Mouse (Mus musculus) forebrain, embryonic 10.5 days (tissue): ENCODE data around the gene Ltbr. TPM values are rescaled to one million over a fixed set of nuclear protein-coding genes. Genes with fewer than 3 reads are reported as not detected.

Experiments used
- DNase-seq: peaks from one replicate; pipeline ENCODE4 v3.0.0-alpha.2; 2017; ENCODE audit warnings: low spot score; ENCODE audit errors: extremely low spot score
- H3K27ac ChIP-seq: fragments of 300-500 bp; sonication (generic); 2 replicates; pipeline ENCODE4 v1.5.1; 2016; ENCODE audit warnings: mild to moderate bottlenecking
- H3K27me3 ChIP-seq: fragments of 300-500 bp; sonication (generic); 2 replicates; pipeline ENCODE4 v1.6.1; 2016; ENCODE audit warnings: mild to moderate bottlenecking; ENCODE audit not compliant: poor library complexity, severe bottlenecking
- H3K36me3 ChIP-seq: fragments of 300-500 bp; sonication (generic); replicated peaks from 2 replicates; pipeline ENCODE4 v1.6.1; 2016; ENCODE audit warnings: mild to moderate bottlenecking, moderate library complexity
- H3K4me1 ChIP-seq: fragments of 300-500 bp; sonication (generic); 2 replicates; pipeline ENCODE4 v1.6.1; 2016
- H3K4me3 ChIP-seq: fragments of 300-500 bp; sonication (generic); 2 replicates; pipeline ENCODE4 v1.5.1; 2016; ENCODE audit warnings: mild to moderate bottlenecking, moderate library complexity
- H3K9me3 ChIP-seq: fragments of 300-500 bp; sonication (generic); 2 replicates; pipeline ENCODE4 v1.6.1; 2016; ENCODE audit warnings: mild to moderate bottlenecking, moderate library complexity
- WGBS: fragments of 180-500 bp; shearing (Covaris S2); methylation state at CpG from one replicate; pipeline ENCODE4 v1.1.7; 2016; 5-methylcytosine and 5-hydroxymethylcytosine counted together
- polyA plus RNA-seq: library from polyadenylated mRNA; unstranded; fragments of >200 nt; fragmentation: Nextera tagmentation; extraction: Ambion mirVana; gene quantifications from 2 replicates; pipeline ENCODE4 v1.2.1, GENCODE M21; 2016

Ltbr gene
- 16.1 and 17.2 TPM in 2 replicates for polyA plus RNA-seq

DNA sequence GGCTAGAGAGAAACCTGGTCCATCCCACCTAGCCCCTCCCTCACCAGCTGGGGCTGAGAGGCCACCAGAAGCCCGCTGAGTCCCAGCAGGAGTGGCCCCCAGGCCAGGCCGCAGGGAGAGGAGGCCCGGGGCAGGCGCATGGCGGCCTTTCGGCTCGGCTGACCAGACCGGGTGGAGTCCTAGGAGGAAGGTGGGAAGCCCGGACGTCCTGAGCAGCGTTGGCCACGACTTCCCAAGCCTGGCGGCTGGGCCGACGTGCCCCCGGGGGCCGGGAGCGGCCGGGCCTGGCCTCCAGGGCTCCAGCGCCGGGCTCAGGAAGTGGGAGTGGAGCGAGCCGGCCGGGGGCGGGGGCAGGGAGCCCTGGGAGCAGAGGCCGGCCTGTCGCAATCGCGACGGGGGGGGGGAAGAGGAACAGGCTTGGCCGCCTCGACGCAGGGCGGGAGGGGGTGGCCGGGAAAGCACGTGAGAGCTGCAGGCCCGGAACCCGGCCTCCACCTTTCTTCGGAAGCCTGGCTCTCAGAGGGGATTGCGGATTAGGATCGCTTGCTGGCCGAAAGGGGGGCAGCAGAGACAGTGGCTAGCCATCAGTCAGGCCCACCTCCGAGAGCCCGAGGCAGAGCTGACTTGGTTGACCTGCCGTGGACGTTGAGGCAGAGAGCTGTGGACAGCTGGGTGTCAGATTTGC lies at the start of gene Ltbr:
Gene Ltbr (minus strand): TSS at position 340 of the 685 bp plus-strand sequence.
- H3K27me3 ChIP-seq: peaks cover 48% of the 10 kb centered on the region
- H3K27ac ChIP-seq: peak within 1 kb of the TSS; percentile 91
- peak within 1 kb of the TSS; percentile 54 for H3K4me3 ChIP-seq
- no peaks in the 10 kb centered on the region for H3K9me3 ChIP-seq
- DNase-seq: peak; percentile 63
- H3K36me3 ChIP-seq: 0 out of 2 replicates have a peak, but pooled peaks cover 4% of the 10 kb centered on the region
- WGBS: 2% methylated on average over 42 of the region's 46 CpGs
- peaks cover 37% of the 10 kb centered on the region for H3K4me1 ChIP-seq

DNA sequence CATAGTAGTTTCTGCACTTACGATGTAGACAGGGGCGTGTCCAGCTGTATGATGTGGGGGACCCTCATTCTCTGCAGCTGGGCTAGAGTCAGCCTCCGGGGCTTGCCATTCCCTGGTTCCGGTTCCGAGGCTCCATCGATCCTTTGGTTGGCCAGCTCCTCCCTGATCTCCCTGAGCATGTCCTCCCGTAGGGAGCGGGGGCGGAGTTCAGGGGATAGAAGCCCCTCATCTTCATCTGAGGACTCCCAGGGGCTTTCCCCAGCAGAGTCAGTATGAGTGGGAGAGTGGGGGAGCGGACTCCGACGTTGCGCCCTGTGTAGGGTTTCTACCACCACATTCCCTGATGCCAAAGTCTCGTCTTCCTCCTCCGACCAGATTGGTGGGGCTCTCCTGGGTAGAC lies 49.3 kb upstream of the Ltbr start:
- peaks cover 32% of the 10 kb centered on the region for H3K36me3 ChIP-seq
- H3K4me3 ChIP-seq: peak overlapping the region; percentile 13
- no peak overlapping the region for H3K27ac ChIP-seq
- no peak for DNase-seq
- peaks cover 49% of the 10 kb centered on the region for H3K4me1 ChIP-seq
- H3K27me3 ChIP-seq: peaks cover 72% of the 10 kb centered on the region
- H3K9me3 ChIP-seq: no peaks in the 10 kb centered on the region
- WGBS: 14% methylated on average over 15 of the region's 15 CpGs

DNA sequence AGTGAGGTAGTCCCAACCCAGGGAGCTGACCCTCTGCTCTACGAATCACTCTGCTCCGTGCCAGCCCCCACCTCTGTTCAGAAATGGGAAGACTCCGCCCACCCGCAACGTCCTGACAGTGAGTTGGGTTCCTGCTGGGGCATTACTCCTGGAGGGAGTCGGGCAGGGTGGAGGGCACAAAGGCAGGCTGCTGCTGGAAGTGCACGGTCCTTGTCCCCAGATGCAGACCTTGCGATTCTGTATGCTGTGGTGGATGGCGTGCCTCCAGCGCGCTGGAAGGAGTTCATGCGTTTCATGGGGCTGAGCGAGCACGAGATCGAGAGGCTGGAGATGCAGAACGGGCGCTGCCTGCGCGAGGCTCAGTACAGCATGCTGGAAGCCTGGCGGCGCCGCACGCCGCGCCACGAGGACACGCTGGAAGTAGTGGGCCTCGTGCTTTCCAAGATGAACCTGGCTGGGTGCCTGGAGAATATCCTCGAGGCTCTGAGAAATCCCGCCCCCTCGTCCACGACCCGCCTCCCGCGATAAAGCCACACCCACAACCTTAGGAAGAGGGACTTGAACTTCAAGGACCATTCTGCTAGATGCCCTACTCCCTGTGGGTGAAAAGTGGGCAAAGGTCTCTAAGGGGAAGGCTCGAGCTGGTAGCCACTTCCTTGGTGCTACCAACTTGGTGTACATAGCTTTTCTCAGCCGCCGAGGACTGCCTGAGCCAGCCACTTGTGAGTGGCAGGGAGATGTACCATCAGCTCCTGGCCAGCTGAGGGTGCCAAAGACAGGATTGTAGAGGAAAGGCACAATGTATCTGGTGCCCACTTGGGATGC lies 48.0 kb upstream of the Ltbr start:
- 15% methylated on average over 38 of the region's 38 CpGs for WGBS
- H3K36me3 ChIP-seq: peaks cover 43% of the 10 kb centered on the region
- H3K27ac ChIP-seq: peak overlapping the region; percentile 44; the same call in 1 of the 2 replicates
- DNase-seq: no peak
- H3K9me3 ChIP-seq: no peaks in the 10 kb centered on the region
- H3K4me1 ChIP-seq: peaks cover 44% of the 10 kb centered on the region
- H3K27me3 ChIP-seq: peaks cover 71% of the 10 kb centered on the region
- peak overlapping the region; percentile 40 for H3K4me3 ChIP-seq

DNA sequence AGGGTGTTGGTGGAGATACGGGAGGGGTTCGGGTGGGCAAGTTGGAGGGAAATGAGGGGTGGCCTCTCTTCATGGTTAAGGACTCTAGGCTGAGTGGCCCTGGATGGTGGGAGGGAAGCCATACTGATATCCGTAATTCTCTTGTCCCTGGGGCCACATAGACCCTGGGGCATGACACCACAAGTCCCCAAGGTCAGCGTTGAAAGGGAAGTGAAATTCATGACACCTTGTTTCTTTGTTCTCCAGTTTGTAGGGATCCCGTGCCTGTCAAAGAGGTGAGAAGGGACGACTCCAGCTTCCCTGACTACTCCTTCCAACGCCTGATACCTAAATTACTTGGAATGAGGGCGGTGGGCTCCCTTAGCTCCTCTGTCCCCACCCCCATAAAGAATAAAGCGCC lies 47.2 kb upstream of the Ltbr start:
- Histone ChIP-seq H3K27me3 (peaks cover 69% of the 10 kb centered on the region), H3K36me3 (peaks cover 43% of the 10 kb centered on the region), H3K27ac (no peak overlapping the region), H3K9me3 (no peaks in the 10 kb centered on the region), H3K4me3 (no peak overlapping the region), H3K4me1 (peaks cover 50% of the 10 kb centered on the region)
- WGBS: 51% methylated on average over 9 of the region's 9 CpGs
- DNase-seq: no peak

DNA sequence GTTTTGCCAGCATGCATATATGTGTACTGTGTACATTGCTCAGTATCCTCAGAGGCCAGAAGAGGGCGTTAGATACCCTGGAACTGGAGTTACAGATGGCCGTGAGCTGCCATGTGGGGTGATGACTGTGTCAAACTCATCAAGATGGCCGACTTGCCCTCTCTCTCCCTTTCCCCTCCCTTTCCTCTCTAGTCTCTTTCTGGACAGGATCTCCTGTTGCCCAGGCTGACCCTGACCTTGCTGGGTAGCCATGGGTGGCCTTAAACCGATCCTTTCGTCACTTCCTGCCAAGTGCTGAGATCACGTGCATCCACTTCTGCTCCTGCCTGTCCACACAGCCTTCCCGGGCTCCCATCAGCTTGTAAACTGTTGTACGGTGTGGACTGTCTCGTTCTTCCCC lies 46.3 kb upstream of the Ltbr start:
- Histone ChIP-seq H3K9me3 (no peaks in the 10 kb centered on the region), H3K36me3 (peaks cover 43% of the 10 kb centered on the region), H3K4me1 (peaks cover 59% of the 10 kb centered on the region), H3K27ac (no peak overlapping the region), H3K27me3 (peaks cover 67% of the 10 kb centered on the region), H3K4me3 (no peak overlapping the region)
- no peak for DNase-seq
- WGBS: 58% methylated on average over 9 of the region's 9 CpGs

DNA sequence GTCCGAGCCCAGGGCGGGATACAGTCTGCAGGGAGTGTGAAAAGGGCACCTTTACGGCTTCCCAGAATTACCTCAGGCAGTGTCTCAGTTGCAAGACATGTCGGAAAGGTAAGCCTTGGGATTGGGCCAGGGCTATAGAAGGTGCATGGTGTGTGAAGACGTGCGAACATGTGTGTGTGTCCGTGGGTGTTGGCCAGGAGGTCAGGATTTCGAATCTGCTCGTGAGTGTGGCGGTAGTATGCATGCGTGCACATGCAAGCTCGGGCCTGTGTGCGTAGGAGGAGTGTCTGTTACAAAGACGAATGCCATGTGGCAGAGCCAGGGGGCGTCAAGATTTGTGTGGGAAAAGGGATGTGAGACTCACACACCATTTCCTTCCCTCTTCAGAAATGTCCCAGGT lies 43.6 kb upstream of the Ltbr start:
- Histone ChIP-seq H3K27me3 (peaks cover 54% of the 10 kb centered on the region), H3K4me1 (peaks cover 62% of the 10 kb centered on the region), H3K27ac (no peak overlapping the region), H3K36me3 (peaks cover 43% of the 10 kb centered on the region), H3K9me3 (no peaks in the 10 kb centered on the region), H3K4me3 (no peak overlapping the region)
- DNase-seq: no peak
- 91% methylated on average over 15 of the region's 15 CpGs for WGBS

DNA sequence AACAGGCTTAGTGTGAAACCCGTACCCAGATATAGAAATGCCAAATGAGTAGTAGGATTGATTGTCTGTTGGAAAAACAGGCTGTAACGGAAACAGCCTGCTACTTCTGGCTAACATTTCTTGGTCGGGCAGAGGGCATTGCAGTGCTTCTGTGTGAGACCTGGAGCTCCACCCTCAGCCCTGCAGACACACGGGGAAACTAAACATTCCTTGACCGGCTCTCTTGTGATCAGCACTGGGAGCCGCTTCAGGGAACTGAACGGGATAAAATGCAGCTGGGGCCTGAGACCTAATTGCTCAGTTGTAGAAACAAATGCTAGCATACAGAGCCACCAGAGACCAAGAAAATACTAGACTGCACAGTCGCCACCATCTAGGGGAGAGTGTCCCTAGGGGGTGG lies 42.6 kb upstream of the Ltbr start:
- no peaks in the 10 kb centered on the region for H3K9me3 ChIP-seq
- H3K4me1 ChIP-seq: peaks cover 60% of the 10 kb centered on the region
- no peak overlapping the region for H3K4me3 ChIP-seq
- H3K27ac ChIP-seq: no peak overlapping the region
- WGBS: 55% methylated on average over 8 of the region's 8 CpGs
- H3K27me3 ChIP-seq: peaks cover 53% of the 10 kb centered on the region
- DNase-seq: no peak
- peaks cover 37% of the 10 kb centered on the region for H3K36me3 ChIP-seq

DNA sequence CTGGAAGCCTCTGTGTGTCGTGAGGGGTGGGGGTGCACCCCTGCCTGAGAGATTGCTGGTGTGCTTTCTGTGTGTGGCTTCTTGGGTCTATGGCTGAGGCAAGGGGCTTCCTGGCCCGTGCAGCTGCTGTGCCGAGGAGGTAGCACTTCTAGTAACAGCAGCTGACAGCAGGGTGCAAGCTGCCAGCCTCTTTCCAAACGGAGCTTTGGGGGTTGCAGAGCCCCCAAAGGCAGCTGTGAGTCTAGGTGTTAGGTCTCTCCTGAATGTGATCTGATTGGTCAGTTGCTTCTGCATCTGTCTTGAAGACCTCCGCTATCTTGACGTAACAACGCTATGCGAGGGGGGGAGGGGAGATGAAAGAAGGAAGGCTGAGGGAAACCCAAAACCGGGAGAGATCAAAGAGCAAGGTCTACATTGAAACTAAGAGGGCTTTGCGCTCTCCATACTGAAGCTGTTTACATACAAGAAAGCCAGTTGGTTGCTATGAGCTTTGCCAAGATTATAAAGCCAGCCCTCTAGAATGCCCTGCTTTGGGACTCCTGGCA lies 41.6 kb upstream of the Ltbr start:
- 8% methylated on average over 10 of the region's 10 CpGs for WGBS
- no peak for DNase-seq
- Histone ChIP-seq H3K4me1 (peaks cover 60% of the 10 kb centered on the region), H3K27ac (peak overlapping the region; percentile 68), H3K36me3 (peaks cover 29% of the 10 kb centered on the region), H3K9me3 (no peaks in the 10 kb centered on the region), H3K4me3 (peak overlapping the region; percentile 32), H3K27me3 (peaks cover 53% of the 10 kb centered on the region)

DNA sequence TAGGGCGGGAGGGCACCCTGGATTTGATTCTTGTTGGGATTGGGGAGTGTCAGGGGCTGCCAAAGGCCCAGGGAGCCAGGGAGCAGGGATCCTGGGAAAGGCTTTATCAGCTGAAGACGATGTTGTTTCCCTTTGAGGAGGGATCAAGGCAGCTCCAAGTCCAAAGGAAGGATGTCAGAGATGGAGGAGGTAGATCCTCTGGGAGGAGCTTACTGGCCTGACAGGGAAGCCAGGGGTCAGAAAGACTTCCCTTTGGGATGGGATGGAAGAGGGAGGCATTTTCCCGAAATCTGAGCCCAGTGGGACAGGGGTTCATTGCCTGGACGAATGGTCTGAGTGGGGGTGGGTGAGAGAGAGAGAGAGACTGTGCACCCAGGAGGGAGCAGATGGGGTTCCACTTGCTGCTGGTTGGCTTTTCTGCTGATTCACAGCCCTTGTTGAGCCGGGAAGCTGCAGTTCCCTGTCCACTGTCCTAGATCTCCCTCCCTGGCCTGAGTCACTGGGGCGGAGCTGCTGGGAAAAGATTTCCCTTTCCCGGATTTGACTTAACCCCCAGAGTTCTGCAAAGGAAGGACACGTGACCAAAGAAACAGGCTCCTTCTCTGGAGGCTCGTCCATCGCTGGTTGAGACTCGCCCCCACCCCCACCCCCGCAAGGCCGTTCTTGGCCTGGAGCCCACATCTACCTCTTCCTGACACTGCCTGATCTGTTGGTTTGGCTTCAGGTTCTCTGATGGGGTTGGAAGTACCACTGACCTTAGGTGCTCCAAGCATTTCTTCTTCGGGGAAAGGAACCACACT lies 40.9 kb upstream of the Ltbr start:
- Histone ChIP-seq H3K4me3 (peak overlapping the region; percentile 32; the same call in 1 of the 2 replicates), H3K4me1 (peaks cover 64% of the 10 kb centered on the region), H3K27ac (peak overlapping the region; percentile 68), H3K36me3 (peaks cover 25% of the 10 kb centered on the region), H3K27me3 (peaks cover 51% of the 10 kb centered on the region; the same call in 1 of the 2 replicates), H3K9me3 (no peaks in the 10 kb centered on the region)
- WGBS: 11% methylated on average over 14 of the region's 14 CpGs
- DNase-seq: no peak

DNA sequence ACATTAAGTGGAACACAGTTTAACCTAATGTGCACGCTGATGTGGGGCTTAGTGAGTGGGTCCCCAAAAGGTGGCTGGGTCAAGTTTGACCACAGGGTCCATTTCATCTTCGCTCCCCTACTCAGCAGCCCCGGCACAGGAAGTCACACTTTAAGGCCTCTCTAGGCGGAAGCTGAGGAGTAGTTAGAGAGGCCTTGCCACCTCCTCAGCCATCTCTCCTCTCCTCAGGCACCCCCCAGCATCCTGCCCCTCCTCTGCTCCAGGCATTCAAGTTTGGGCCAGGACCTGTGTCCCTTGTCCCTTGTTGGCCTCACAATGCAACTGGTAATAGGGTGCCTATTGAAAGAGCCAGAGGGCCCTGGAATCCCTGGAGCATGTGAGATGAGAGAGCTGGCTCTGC lies 40.0 kb upstream of the Ltbr start:
- Histone ChIP-seq H3K4me1 (peaks cover 73% of the 10 kb centered on the region), H3K27ac (peak overlapping the region; percentile 48; the same call in 1 of the 2 replicates)

DNA sequence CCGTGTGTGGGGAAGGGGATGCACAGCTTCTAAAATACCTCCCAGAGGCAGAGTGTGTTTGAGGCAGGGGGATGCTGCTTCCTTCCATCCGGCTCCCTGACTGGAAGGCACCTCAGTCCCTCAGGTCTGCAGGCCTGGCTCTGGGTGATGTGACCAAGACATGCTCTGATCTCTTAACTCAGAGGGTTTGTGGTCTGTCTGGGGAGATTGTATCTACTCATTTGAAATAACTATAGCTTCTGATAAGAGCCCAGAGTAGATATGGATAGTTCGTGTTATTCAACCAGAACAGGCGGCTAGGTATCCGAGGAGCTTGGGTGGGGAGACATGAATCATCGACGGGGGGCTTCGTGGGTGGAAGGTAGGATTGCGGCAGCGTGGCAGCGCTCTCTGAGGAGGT lies 39.5 kb upstream of the Ltbr start:
- Histone ChIP-seq H3K27ac (no peak overlapping the region), H3K36me3 (peaks cover 13% of the 10 kb centered on the region), H3K4me3 (no peak overlapping the region), H3K4me1 (peaks cover 77% of the 10 kb centered on the region), H3K9me3 (no peaks in the 10 kb centered on the region), H3K27me3 (peaks cover 56% of the 10 kb centered on the region)
- DNase-seq: no peak
- WGBS: 82% methylated on average over 11 of the region's 11 CpGs

More for the DNA sequence above, 40.0 kb upstream of the Ltbr start:
- Histone ChIP-seq H3K9me3 (no peaks in the 10 kb centered on the region), H3K36me3 (peaks cover 17% of the 10 kb centered on the region), H3K4me3 (no peak overlapping the region), H3K27me3 (peaks cover 52% of the 10 kb centered on the region)
- 77% methylated on average over 4 of the region's 4 CpGs for WGBS
- DNase-seq: no peak

DNA sequence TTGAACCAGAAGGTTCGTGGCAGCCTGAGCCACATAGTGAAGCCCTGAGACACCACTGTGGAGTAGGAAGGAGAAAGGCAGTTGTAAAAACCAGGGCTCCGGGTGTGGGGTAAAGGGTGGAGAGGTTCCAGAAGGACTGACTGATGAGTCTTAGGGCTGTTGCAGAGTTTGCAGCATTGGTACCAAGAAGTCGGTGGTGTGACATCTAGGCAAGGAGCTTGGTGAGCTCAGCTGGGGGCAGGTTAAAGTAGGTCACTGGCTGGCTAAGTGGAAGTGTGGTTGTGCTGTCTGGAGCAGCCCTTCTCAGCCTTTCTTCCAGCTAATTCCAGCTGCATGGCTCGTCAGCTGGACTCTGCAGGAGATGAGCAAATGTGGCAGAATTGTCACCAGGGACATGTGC lies 39.1 kb upstream of the Ltbr start:
- DNase-seq: no peak
- peaks cover 9% of the 10 kb centered on the region for H3K36me3 ChIP-seq
- peaks cover 78% of the 10 kb centered on the region for H3K4me1 ChIP-seq
- no peaks in the 10 kb centered on the region for H3K9me3 ChIP-seq
- no peak overlapping the region for H3K4me3 ChIP-seq
- H3K27ac ChIP-seq: no peak overlapping the region
- H3K27me3 ChIP-seq: peaks cover 58% of the 10 kb centered on the region
- 57% methylated on average over 4 of the region's 4 CpGs for WGBS
